11 mouse cellular contexts compared by ENCODE assay signal in genomic region chr16:35596661-35597350, GRCm38 (mm10). TPM values are rescaled to one million over a fixed set of nuclear protein-coding genes. Genes with fewer than 3 reads are reported as not detected.
DNase-seq lines count a peak whose midpoint lies in the region; ATAC-seq and TF ChIP-seq lines count a peak whose summit lies in the region.
"Had no signal": no experiment of that assay in that cellular context is flagged by ENCODE, and none has a peak within 500 bp of the region (broad histone marks: within the 10 kb centered on the region; RNA-seq: fewer than 3 reads in every experiment).

No protein-coding gene starts in this region.

- DNase-seq in kidney, postnatal 36 days, result no peak
- peak; percentile 68 for DNase-seq in embryonic facial prominence, embryonic 10.5 days (ENCODE audit: low spot score)
- peak; percentile 61 for DNase-seq in hindbrain, embryonic 14.5 days (ENCODE audit: low spot score)
- DNase-seq in thymus, adult 2 months, result no peak
- DNase-seq in ovary, postnatal 10 days (ENCODE audit: low spot score), result no peak
- DNase-seq: adrenal gland, adult 2 months; kidney, adult 9 months had no signal

- TF ChIP-seq POLR2A in thymus, adult 2 months (IDR thresholded peaks at IDR 0.05; ENCODE audit: control insufficient read depth, extremely low read depth, insufficient read depth, low read length, poor library complexity), result no peak

- no peak overlapping the region for H3K4me2 ChIP-seq in kidney, embryonic 14.5 days (replicated peaks; ENCODE audit: low read depth, low read length)
- H3K4me2 ChIP-seq in hindbrain, embryonic 14.5 days (replicated peaks), result no peak overlapping the region
- H3K4me2 ChIP-seq in midbrain, embryonic 16.5 days (ENCODE audit: low read length), result no peak overlapping the region
- H3K4me2 ChIP-seq: liver, embryonic 12.5 days had no signal

- 39% methylated on average over 8 of the region's 8 CpGs for WGBS in kidney, embryonic 14.5 days
- 51% methylated on average over 8 of the region's 8 CpGs for WGBS in embryonic facial prominence, embryonic 10.5 days
- WGBS in hindbrain, embryonic 14.5 days, result 10% methylated on average over 8 of the region's 8 CpGs
- 23% methylated on average over 8 of the region's 8 CpGs for WGBS in midbrain, embryonic 16.5 days
- WGBS in thymus, adult 2 months, result 73% methylated on average over 8 of the region's 8 CpGs

- peak; percentile 59 for ATAC-seq in kidney, embryonic 14.5 days (ENCODE audit: low FRiP score, low TSS enrichment)
- ATAC-seq in hindbrain, embryonic 14.5 days (ENCODE audit: low FRiP score), result peak; percentile 60
- peak; percentile 26; the same call in 1 of the 2 replicates for ATAC-seq in midbrain, embryonic 16.5 days
- no peak for ATAC-seq in granulocyte monocyte progenitor cell, adult 5-6 weeks (replicated peaks; ENCODE audit: poor library complexity, severe bottlenecking)
- ATAC-seq: liver, embryonic 12.5 days had no signal

- no peaks in the 10 kb centered on the region for H3K27me3 ChIP-seq in kidney, embryonic 14.5 days (ENCODE audit: control insufficient read depth, insufficient read depth, low read length)
- peaks cover 15% of the 10 kb centered on the region for H3K27me3 ChIP-seq in embryonic facial prominence, embryonic 10.5 days (replicated peaks; ENCODE audit: low read depth, poor library complexity, severe bottlenecking)
- H3K27me3 ChIP-seq in hindbrain, embryonic 14.5 days (ENCODE audit: control insufficient read depth, insufficient read depth, low read length), result no peaks in the 10 kb centered on the region
- H3K27me3 ChIP-seq in midbrain, embryonic 16.5 days (ENCODE audit: control insufficient read depth, insufficient read depth, low read depth, low read length), result no peaks in the 10 kb centered on the region
- no peaks in the 10 kb centered on the region for H3K27me3 ChIP-seq in thymus, adult 2 months (ENCODE audit: control insufficient read depth, insufficient read depth, low read length)

- no peak for TF ChIP-seq CTCF in thymus, adult 2 months (IDR thresholded peaks at IDR 0.05; ENCODE audit: borderline replicate concordance, control insufficient read depth, extremely low read depth, insufficient read depth, low read length, poor library complexity)

- H3K4me3 ChIP-seq in kidney, embryonic 14.5 days (ENCODE audit: low read length), result no peak overlapping the region
- H3K4me3 ChIP-seq in embryonic facial prominence, embryonic 10.5 days, result no peak overlapping the region
- no peak overlapping the region for H3K4me3 ChIP-seq in hindbrain, embryonic 14.5 days (replicated peaks; ENCODE audit: low read length)
- H3K4me3 ChIP-seq in midbrain, embryonic 16.5 days (ENCODE audit: low read depth, low read length), result no peak overlapping the region
- H3K4me3 ChIP-seq in thymus, adult 2 months (ENCODE audit: control insufficient read depth, insufficient read depth, low read length), result no peak overlapping the region
- H3K4me3 ChIP-seq: liver, embryonic 12.5 days had no signal

- H3K9ac ChIP-seq in kidney, embryonic 14.5 days (ENCODE audit: low read depth, low read length), result no peak overlapping the region
- H3K9ac ChIP-seq in hindbrain, embryonic 14.5 days, result no peak overlapping the region
- no peak overlapping the region for H3K9ac ChIP-seq in midbrain, embryonic 16.5 days (ENCODE audit: low read depth, low read length)
- H3K9ac ChIP-seq: liver, embryonic 12.5 days had no signal

- H3K36me3 ChIP-seq in kidney, embryonic 14.5 days (ENCODE audit: control insufficient read depth, insufficient read depth, low read length), result no peaks in the 10 kb centered on the region
- peaks cover 6% of the 10 kb centered on the region for H3K36me3 ChIP-seq in embryonic facial prominence, embryonic 10.5 days (replicated peaks)
- no peaks in the 10 kb centered on the region for H3K36me3 ChIP-seq in hindbrain, embryonic 14.5 days (replicated peaks; ENCODE audit: control insufficient read depth, insufficient read depth)
- H3K36me3 ChIP-seq in midbrain, embryonic 16.5 days (ENCODE audit: control insufficient read depth, insufficient read depth, low read length), result no peaks in the 10 kb centered on the region
- no peaks in the 10 kb centered on the region for H3K36me3 ChIP-seq in thymus, adult 2 months (ENCODE audit: control insufficient read depth, insufficient read depth, low read length)
- H3K36me3 ChIP-seq: liver, embryonic 12.5 days had no signal

- no peak overlapping the region for H3K27ac ChIP-seq in kidney, embryonic 14.5 days (ENCODE audit: low read depth, low read length)
- peak overlapping the region; percentile 63 for H3K27ac ChIP-seq in embryonic facial prominence, embryonic 10.5 days (replicated peaks)
- H3K27ac ChIP-seq in hindbrain, embryonic 14.5 days, result no peak overlapping the region; the same call in 1 of the 2 replicates
- H3K27ac ChIP-seq in midbrain, embryonic 16.5 days (ENCODE audit: low read length), result peak overlapping the region; percentile 59
- H3K27ac ChIP-seq in thymus, adult 2 months (ENCODE audit: control insufficient read depth, insufficient read depth, low read length), result no peak overlapping the region
- H3K27ac ChIP-seq: liver, embryonic 12.5 days had no signal

- H3K9me3 ChIP-seq in kidney, embryonic 14.5 days (ENCODE audit: control insufficient read depth, low read length), result no peaks in the 10 kb centered on the region
- H3K9me3 ChIP-seq in embryonic facial prominence, embryonic 10.5 days, result peaks cover 5% of the 10 kb centered on the region; the same call in 1 of the 2 replicates
- H3K9me3 ChIP-seq in hindbrain, embryonic 14.5 days (ENCODE audit: control insufficient read depth, low read length), result no peaks in the 10 kb centered on the region
- no peaks in the 10 kb centered on the region for H3K9me3 ChIP-seq in midbrain, embryonic 16.5 days (replicated peaks; ENCODE audit: control insufficient read depth, low read length, poor library complexity, severe bottlenecking)

- H3K4me1 ChIP-seq in kidney, embryonic 14.5 days (ENCODE audit: control insufficient read depth, insufficient read depth, low read length), result peaks cover 18% of the 10 kb centered on the region
- H3K4me1 ChIP-seq in embryonic facial prominence, embryonic 10.5 days, result peaks cover 55% of the 10 kb centered on the region
- H3K4me1 ChIP-seq in hindbrain, embryonic 14.5 days (replicated peaks; ENCODE audit: control insufficient read depth, insufficient read depth, low read length), result peaks cover 41% of the 10 kb centered on the region
- H3K4me1 ChIP-seq in midbrain, embryonic 16.5 days (ENCODE audit: control insufficient read depth, insufficient read depth, low read length), result peaks cover 39% of the 10 kb centered on the region
- H3K4me1 ChIP-seq in thymus, adult 2 months (replicated peaks; ENCODE audit: control insufficient read depth, insufficient read depth, low read length), result no peaks in the 10 kb centered on the region
- H3K4me1 ChIP-seq: liver, embryonic 12.5 days had no signal

RNA-seq across cellular contexts. Expression of gene Sema5b, which starts 55.9 kb away (rescaled TPM):
- polyA plus RNA-seq in kidney, embryonic 14.5 days (2014; fragmentation: Nextera tagmentation; extraction: Ambion mirVana), result 4.9 and 8.4 TPM in 2 replicates
- 9.5 and 16.5 TPM in 2 replicates for polyA plus RNA-seq in embryonic facial prominence, embryonic 10.5 days (2016; fragmentation: Nextera tagmentation; extraction: Ambion mirVana)
- 15.4 and 16.7 TPM in 2 replicates for polyA plus RNA-seq in hindbrain, embryonic 14.5 days (2014; fragmentation: Nextera tagmentation; extraction: Ambion mirVana)
- polyA plus RNA-seq in midbrain, embryonic 16.5 days (2015; fragmentation: Nextera tagmentation; extraction: Ambion mirVana), result 17.5 and 18.0 TPM in 2 replicates
- 0.31 and 0.54 TPM in 2 replicates for polyA plus RNA-seq in thymus, adult 2 months (2012; rRNA removed)
- total RNA-seq in granulocyte monocyte progenitor cell, adult 5-6 weeks (2014; fragmentation: Nextera tagmentation), result not detected in 2 replicates
- total RNA-seq in granulocyte monocyte progenitor cell, adult 5-6 weeks (2017), result not detected in 2 replicates

Comparison
In these comparisons a context has a peak if more than half of its experiments do, and no peak if none do; other contexts are left out.
1. H3K27ac ChIP-seq: peak in embryonic facial prominence, embryonic 10.5 days (single experiment) and midbrain, embryonic 16.5 days (single experiment); none in kidney, embryonic 14.5 days (single experiment), hindbrain, embryonic 14.5 days (single experiment) and thymus, adult 2 months (single experiment).
2. DNase-seq: peak in embryonic facial prominence, embryonic 10.5 days (single experiment) and hindbrain, embryonic 14.5 days (single experiment); none in kidney, postnatal 36 days (0 of 2), thymus, adult 2 months (single experiment) and ovary, postnatal 10 days (single experiment).